Mouse (Mus musculus): Measurements from ENCODE around the gene Poldip3. TPM values are rescaled to one million over a fixed set of nuclear protein-coding genes. Genes with fewer than 3 reads are reported as not detected.

Gene Poldip3
- total and polyA plus RNA-seq, 3 experiments = 77.0 to 78.9 (median 77.2) TPM

- H3K79me2 ChIP-seq (replicated peaks; ENCODE audit: control insufficient read depth, extremely low read depth, insufficient read depth, poor library complexity, severe bottlenecking) = no peaks in the 10 kb centered on the region
- no peaks in the 10 kb centered on the region for H3K27me3 ChIP-seq (replicated peaks)
- in situ Hi-C loops (cut with MboI; ENCODE audit: low pct_ligation_motif_present, low pct_unique_long_range_greater_than_20kb, low sequenced_read_pairs) (no loop called here), dilution Hi-C loops (cut with MboI; ENCODE audit: extremely low pct_ligation_motif_present, extremely low pct_unique_long_range_greater_than_20kb, low sequenced_read_pairs) (no loop called here)
- no peak overlapping the region for H3K9ac ChIP-seq (ENCODE audit: insufficient read depth, low read depth)
- no peak for TF ChIP-seq TCF12 (IDR thresholded peaks at IDR 0.05; ENCODE audit: low read depth, low read length)
- no peak for TF ChIP-seq HCFC1 (IDR thresholded peaks at IDR 0.05; ENCODE audit: low read depth, low read length)
- no peak for TF ChIP-seq CTCF (conservative IDR thresholded peaks at IDR 0.05 in 1 of 2, IDR thresholded peaks at IDR 0.05 in 1 of 2; ENCODE audit: low read depth in 2 of 2, low read length in 2 of 2)
- no peak for TF ChIP-seq JUND (conservative IDR thresholded peaks at IDR 0.05; ENCODE audit: low read depth, low read length)
- TF ChIP-seq SMC3 (IDR thresholded peaks at IDR 0.05; ENCODE audit: low read depth, low read length) = no peak
- TF ChIP-seq NELFE (IDR thresholded peaks at IDR 0.05; ENCODE audit: low read depth, low read length) = no peak
- H3K4me3 ChIP-seq (replicated peaks in 1 of 3; ENCODE audit: low read depth in 2 of 3, low read length in 2 of 3, poor library complexity in 1 of 3) = no peak overlapping the region
- H3K4me1 ChIP-seq (ENCODE audit: control insufficient read depth in 1 of 2, insufficient read depth in 2 of 2) = peaks cover 13 to 82% of the 10 kb centered on the region in 2 experiments
- no peak for DNase-seq (ENCODE audit: extremely low read depth)
- H3K9me3 ChIP-seq (replicated peaks; ENCODE audit: low read length) = no peaks in the 10 kb centered on the region
- peaks cover 11 to 61% of the 10 kb centered on the region in 2 experiments for H3K36me3 ChIP-seq (replicated peaks in 1 of 2; ENCODE audit: control insufficient read depth in 1 of 2, insufficient read depth in 1 of 2, low read length in 1 of 2)
- no peak overlapping the region for H3K4me2 ChIP-seq (ENCODE audit: insufficient read depth, low read depth, poor library complexity, severe bottlenecking)
- H3K27ac ChIP-seq (ENCODE audit: insufficient read depth, low read depth) = no peak overlapping the region
These were observed 17.9 kb upstream of the Poldip3 start for GRCm38 (mm10) chr15:83167126-83167525.

DNA sequence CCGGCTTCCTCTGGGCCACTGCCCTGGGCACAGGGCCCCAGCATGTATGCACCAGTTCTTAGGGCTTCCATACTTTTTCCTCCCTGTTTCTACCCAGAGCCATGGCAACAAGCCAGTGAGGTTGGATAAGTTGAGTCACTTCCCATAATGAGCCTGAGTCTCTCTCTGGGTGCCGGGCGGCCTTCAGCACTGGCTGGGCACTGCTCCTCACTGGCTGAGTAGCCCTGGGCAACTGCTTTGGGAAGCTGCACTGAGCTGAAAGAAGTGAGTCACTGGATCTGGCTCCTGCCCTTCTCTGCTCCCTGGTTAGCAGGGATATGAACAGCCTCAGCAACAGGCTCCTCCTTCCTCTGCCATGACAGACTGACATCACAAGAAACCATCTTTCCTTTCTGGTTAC, 17.5 kb upstream of the Poldip3 start:
- no peaks in the 10 kb centered on the region for H3K79me2 ChIP-seq (replicated peaks; ENCODE audit: control insufficient read depth, extremely low read depth, insufficient read depth, poor library complexity, severe bottlenecking)
- DNase-seq (ENCODE audit: extremely low read depth) = no peak
- peaks cover 16 to 66% of the 10 kb centered on the region in 2 experiments for H3K36me3 ChIP-seq (replicated peaks in 1 of 2; ENCODE audit: control insufficient read depth in 1 of 2, insufficient read depth in 1 of 2, low read length in 1 of 2)
- no peak overlapping the region for H3K9ac ChIP-seq (ENCODE audit: insufficient read depth, low read depth)
- in situ Hi-C loops (cut with MboI; ENCODE audit: low pct_ligation_motif_present, low pct_unique_long_range_greater_than_20kb, low sequenced_read_pairs) (no loop called here), dilution Hi-C loops (cut with MboI; ENCODE audit: extremely low pct_ligation_motif_present, extremely low pct_unique_long_range_greater_than_20kb, low sequenced_read_pairs) (no loop called here)
- H3K4me2 ChIP-seq (ENCODE audit: insufficient read depth, low read depth, poor library complexity, severe bottlenecking) = no peak overlapping the region
- no peaks in the 10 kb centered on the region for H3K9me3 ChIP-seq (replicated peaks; ENCODE audit: low read length)
- TF ChIP-seq IRF4 (IDR thresholded peaks at IDR 0.05; ENCODE audit: low read depth, low read length) = no peak
- TF ChIP-seq NELFE (IDR thresholded peaks at IDR 0.05; ENCODE audit: low read depth, low read length) = no peak
- TF ChIP-seq SIN3A (IDR thresholded peaks at IDR 0.05; ENCODE audit: low read length) = no peak
- TF ChIP-seq GABPA (IDR thresholded peaks at IDR 0.05; ENCODE audit: insufficient replicate concordance, low read depth, low read length) = no peak
- TF ChIP-seq USF2 (conservative IDR thresholded peaks at IDR 0.05; ENCODE audit: low read depth, low read length) = no peak
- TF ChIP-seq ZNF384 (IDR thresholded peaks at IDR 0.05; ENCODE audit: low read depth, low read length) = no peak
- no peak for TF ChIP-seq TCF12 (IDR thresholded peaks at IDR 0.05; ENCODE audit: low read depth, low read length)
- TF ChIP-seq MAFK (IDR thresholded peaks at IDR 0.05; ENCODE audit: insufficient replicate concordance, low read length) = no peak
- no peak for TF ChIP-seq BHLHE40 (IDR thresholded peaks at IDR 0.05; ENCODE audit: low read depth, low read length)
- TF ChIP-seq E2F4 (IDR thresholded peaks at IDR 0.05; ENCODE audit: insufficient replicate concordance, low read depth, low read length) = no peak
- TF ChIP-seq JUN (IDR thresholded peaks at IDR 0.05; ENCODE audit: insufficient read depth, low read depth, low read length) = no peak
- TF ChIP-seq PAX5 (IDR thresholded peaks at IDR 0.05; ENCODE audit: low read length) = no peak
- no peak for TF ChIP-seq KAT2A (IDR thresholded peaks at IDR 0.05; ENCODE audit: insufficient replicate concordance, low read length)
- no peak overlapping the region for H3K27ac ChIP-seq (ENCODE audit: insufficient read depth, low read depth)
- peaks cover 13 to 86% of the 10 kb centered on the region in 2 experiments for H3K4me1 ChIP-seq (ENCODE audit: control insufficient read depth in 1 of 2, insufficient read depth in 2 of 2)
- no peaks in the 10 kb centered on the region for H3K27me3 ChIP-seq (replicated peaks)
- H3K4me3 ChIP-seq (replicated peaks in 1 of 3; ENCODE audit: low read depth in 2 of 3, low read length in 2 of 3, poor library complexity in 1 of 3) = no peak overlapping the region

Measured in CH12.LX (cell line).